Mouse (Mus musculus) small intestine, adult 2 months (tissue): ENCODE measurements around the gene Sox10.

Experiments used
- CTCF ChIP-seq: fragments of 200-500 bp; IDR thresholded peaks from 2 replicates; pipeline ENCODE4 v1.5.1; 2012; ENCODE audit warnings: low read depth, mild to moderate bottlenecking, control low read depth, inconsistent platforms, low read length, moderate library complexity, mixed read lengths; ENCODE audit not compliant: insufficient replicate concordance, insufficient read length; ENCODE audit errors: extremely low read depth
- POLR2A ChIP-seq: fragments of 200-500 bp; IDR thresholded peaks from 2 replicates; pipeline ENCODE4 v1.6.1; 2012; ENCODE audit warnings: low read depth, mild to moderate bottlenecking, control low read depth, inconsistent platforms, low read length, moderate library complexity

- TF ChIP-seq POLR2A: no peak
- no peak for TF ChIP-seq CTCF
Observed at GRCm38 (mm10) chr15:79165140-79165539, at the start of gene Sox10.
